Mouse (Mus musculus): Measurements from ENCODE around the gene Prp2.
"Not testable (repeated sequence)": the region's sequence is repeated elsewhere in the genome, so short reads cannot be mapped to it uniquely, and the experiment has no call there.

Prp2 gene

DNA sequence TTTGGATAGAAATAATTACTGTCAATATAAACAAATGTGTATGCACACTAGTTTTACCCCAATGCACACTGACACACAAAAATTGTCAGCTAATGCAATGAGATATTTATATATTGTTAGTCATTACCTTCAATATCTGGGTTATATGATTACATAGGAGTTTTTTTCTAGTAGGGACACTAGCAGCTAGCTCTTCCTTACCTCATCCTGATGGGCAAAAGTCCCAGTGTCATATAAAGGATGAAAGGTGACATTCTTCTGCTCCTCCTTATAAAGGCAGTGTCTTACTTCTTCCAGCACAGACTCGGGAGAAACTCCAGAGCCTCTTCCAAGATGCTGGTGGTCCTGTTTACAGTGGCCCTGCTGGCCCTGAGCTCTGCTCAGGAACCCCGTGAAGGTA, at the start of gene Prp2:
TSS of gene Prp2 (plus strand) at position 301 of the 400 bp plus-strand sequence.
- DNase-seq (ENCODE audit: low spot score): not testable (repeated sequence)

DNA sequence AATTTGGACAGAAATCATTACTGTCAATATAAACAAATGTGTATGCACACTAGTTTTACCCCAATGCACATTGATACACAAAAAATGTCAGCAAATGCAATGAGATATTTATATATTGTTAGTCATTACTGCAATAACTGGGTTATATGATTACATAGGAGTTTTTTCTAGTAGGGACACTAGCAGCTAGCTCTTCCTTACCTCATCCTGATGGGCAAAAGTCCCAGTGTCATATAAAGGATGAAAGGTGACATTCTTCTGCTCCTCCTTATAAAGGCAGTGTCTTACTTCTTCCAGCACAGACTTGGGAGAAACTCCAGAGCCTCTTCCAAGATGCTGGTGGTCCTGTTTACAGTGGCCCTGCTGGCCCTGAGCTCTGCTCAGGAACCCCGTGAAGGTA, 26.2 kb upstream of the Prp2 start, which contains the start of gene Prh1:
TSS of gene Prh1 (plus strand) at position 301 of the 400 bp plus-strand sequence.
- not testable (repeated sequence) for DNase-seq (ENCODE audit: low spot score)

DNA sequence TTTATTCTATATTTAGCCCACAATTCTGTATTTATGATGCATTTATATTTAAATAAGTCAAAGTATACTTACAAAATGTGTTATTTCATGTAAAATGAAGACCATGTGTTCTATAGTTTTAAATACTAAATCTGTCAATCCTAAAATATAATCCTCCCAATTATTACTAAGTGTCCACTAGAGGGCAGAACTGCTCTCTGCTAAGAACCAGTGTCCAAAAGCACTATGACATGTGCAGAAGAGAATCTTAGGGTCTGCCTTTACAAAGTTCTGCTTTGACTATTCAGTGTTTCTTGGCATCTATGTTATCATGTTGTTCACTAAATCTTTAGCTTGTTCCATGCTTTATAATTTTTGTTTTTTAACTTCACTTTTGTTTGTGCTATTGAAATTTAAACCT, 53.7 kb downstream of the Prp2 start:
- no peak for DNase-seq (ENCODE audit: low spot score)

All from MN1 (cell line).